Mouse (Mus musculus) liver (tissue): ENCODE results near the gene Tex52.
"Not testable (repeated sequence)": the region's sequence is repeated elsewhere in the genome, so short reads cannot be mapped to it uniquely, and the experiment has no call there.

Experiments
- DNase-seq: peaks from one replicate; pipeline ENCODE4 v3.0.0-alpha.2; 2020; ENCODE audit warnings: mixed read lengths

The Tex52 gene

DNA sequence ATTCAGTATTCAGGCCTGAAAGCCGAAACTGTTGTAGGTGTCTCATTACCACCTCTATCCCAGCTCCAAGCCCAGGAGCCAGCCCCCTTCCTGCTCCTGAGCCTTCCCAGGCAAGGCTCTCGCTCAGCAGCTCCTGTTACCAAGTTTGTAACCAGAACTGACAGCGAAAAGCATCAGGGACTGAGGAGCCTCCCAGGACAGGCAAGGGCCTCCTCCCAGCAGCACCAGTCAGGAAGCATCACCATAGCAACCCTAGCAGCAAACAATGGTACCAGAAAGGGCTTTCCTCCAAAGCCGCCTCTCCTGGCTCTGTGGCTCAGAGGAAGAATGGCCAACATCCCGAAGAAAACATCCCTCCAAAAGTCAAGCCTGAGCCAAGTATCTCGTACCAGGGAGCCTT is at the start of gene Tex52, which contains the start of gene Gm44596:
Gene Tex52, plus strand, starts transcription at position 265 of the 400 bp plus-strand sequence.
Gene Gm44596, plus strand, starts transcription at position 312 of the 400 bp plus-strand sequence.
- DNase-seq = no peak

DNA sequence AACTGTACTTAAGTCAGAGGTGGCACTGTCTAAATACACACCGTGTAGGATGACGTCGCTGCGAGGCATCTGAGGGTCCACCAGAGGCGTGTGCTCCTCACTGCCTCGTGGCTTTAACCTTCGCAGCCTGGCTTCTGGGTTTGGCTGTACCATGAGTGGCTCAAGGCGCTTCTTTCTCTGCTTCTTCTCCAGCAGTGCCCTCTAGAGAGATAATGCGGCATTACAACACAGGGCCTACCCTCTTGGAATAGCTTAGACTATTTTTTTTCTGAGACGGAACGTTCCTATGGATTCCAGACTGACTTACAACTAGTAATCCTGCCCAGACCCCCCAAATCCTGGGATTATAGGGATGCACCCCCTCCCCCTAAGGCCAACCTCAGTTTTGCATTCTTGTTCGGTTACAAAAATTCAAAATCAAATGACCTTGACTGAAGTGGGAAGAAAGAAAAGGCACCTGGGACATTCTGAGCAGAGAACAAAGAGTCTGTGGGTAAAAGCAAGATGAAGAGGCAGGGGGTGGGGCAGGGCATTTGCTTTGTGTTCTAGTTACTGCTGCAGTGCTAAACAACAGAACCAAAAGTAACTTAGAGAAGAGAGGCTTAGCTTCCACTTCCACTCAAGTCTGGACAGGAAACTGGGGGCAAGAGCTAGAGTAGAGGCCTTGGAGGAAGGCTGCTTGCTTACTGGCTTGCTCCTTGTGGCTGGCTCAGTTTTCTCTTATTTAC is 40.7 kb upstream of the Tex52 start:
- DNase-seq = peak; percentile 64

DNA sequence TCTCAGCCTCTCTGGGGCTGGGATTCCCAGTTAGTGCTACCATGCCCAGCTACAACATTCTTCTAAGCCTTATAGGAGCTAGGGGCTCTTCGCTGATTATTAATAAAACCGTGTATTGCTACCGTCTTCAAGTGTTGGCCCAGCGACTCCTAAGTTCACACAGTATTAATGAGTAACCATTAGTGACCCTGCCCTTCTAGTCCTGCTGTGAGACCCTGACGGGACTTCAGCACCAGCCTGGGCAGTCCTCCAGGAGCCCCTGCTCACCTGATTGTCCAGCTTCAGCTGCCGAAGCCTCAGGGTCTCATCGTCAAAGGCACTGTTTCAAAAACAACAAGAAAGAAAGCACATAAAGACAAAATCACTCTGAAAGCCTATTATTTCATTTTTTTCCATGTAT is 37.8 kb upstream of the Tex52 start:
- no peak for DNase-seq

DNA sequence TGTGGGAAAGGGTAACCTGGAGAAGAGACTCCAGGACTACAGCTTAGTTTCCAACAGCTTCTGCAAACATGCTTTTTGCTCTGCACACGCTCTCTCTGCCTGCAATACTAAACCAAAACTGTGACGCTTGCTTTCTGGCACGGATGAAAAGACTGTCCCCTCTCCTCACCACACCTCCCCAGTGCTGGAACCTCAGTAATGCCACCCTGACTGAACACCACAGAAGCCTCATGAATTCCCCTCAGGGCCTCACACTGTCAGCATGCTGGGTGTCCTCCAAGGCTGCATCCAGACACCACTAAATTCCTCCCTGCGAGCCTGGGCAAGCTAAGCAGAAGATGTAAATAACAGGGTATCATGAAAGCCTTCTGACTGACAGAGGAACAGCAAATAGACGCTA is 36.4 kb upstream of the Tex52 start:
- no peak for DNase-seq

DNA sequence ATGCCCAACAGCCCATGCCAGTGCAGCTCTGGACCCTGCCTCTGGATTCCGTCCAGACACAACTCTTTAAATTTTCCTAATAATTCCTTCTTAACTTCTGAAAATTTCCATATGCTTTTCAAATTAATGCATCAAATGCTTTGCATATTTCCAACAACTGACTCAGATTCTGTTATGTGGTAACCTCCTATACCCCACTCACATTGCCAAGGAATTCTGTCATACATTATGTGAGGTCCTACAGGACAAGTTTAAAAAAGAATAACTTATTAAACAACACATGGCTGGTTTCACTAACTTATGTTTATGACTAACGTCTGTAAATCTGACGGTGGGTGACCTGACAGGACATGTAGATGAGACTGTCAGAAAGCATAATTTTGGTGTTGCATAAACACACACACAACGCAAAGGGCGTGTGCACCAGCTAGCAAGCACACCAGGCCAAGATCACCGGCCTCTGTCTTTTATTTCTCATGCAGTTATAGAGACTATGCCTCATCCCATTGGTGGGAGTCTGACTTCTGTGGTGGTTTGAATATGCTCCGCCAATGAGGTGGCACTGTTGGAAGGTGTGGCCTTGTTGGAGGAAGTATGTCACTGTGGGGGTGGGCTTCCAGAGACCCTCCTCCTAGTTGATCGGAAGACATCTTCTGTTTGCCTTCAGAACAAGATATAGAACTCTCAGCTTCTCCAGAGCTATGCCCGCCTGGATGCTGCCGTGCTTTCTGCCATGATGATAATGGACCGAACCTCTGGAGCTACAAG is 33.1 kb upstream of the Tex52 start:
- no peak for DNase-seq

DNA sequence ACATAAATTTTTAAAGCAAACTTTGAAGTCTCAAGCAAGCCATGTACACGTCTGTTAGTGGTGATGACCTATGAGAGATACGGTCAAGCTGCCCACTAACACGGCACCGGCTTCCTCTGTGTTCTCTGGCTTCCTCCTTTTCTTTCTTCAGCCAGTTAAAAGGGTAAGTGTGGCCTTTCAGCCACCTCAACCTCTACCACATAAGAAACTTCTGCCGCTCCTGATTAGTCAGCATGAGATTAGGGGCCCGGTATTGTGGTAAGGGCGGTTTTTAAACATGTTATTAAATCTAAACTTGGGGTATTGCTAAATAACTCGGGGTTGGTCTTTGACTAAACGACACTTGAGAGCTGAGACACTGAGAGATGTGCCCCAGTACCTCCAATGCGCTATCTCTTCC is 29.6 kb upstream of the Tex52 start:
- DNase-seq = no peak

DNA sequence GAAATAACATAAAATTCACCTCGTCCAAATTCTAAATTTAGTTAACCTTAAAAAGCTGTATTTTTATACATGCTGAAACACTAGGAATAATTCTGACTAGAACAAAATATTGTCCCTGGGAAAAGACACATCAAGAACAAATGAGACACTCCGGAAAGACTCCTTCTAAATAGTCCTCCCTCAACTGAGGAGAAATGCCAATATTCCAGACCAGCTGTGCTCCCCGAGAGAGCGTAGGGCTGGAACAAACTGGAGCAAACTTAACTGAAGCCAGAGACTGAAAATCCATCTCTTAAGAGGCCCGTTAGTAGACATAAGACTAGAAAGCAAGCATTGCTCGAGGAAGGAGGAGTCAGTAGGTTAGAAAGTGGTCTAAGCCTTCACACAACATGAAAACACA is 28.5 kb upstream of the Tex52 start:
- no peak for DNase-seq

DNA sequence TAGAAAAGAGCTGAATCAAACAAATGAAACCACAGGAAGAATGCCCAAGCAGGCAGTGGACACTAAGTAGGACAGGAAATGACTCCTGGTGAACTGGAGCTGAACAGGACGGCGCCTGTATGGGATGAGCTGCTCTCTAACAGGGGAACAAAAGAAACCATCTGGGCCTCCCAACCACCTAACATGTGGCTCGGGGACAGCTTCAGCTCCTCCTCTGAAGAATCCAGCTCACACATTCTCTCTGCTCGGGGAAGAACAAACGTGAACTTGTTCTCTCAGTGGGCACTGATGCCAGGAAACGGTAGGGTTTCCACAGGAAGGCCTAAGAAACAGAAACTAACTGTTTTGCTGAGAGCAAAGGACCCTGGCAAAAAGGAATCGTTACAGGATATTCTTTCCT is 25.5 kb upstream of the Tex52 start:
- DNase-seq = no peak

DNA sequence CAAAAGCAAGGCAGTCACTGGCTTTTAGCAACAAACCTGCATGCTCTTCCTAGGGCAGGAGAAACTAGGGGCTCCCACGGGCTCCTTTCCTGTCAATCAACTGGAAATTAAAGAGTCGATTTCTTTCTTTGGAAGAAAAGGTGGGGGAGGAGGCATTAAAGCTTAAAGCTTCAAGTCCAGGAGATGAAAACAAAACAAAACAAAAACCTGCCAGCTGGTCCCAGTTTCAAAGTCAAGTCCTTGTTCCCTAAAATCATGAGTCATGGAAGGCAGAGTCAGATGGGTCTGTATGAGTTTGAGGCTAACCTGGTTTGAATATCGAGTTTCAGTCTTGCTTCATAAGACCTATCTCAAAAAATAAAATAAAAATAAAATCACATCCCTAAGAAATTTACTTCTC is 21.1 kb upstream of the Tex52 start:
- no peak for DNase-seq

DNA sequence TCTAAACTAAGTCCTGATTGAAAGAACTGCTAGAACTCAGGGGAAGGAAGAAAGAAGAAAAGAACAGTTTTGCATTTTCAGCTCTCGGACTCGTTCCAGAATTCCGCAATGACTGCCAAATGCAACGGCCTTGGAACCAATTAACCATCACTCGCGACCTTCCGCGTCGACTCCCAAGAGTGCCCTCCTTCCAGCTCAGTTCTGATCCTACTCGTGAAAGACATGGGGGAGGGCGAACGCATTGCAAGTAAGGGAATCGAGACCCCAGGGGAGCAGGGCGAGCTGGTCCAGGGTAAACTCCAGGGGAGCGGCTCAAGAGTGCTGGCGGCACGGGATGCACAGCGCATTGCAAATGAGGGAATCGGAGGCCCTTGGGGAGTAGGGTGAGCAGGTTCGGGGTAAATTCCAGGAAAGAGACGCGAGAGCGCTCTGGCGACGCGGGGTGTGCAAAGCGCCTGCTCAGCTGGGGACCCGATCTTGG is 20.0 kb upstream of the Tex52 start:
- peak; percentile 24 for DNase-seq

DNA sequence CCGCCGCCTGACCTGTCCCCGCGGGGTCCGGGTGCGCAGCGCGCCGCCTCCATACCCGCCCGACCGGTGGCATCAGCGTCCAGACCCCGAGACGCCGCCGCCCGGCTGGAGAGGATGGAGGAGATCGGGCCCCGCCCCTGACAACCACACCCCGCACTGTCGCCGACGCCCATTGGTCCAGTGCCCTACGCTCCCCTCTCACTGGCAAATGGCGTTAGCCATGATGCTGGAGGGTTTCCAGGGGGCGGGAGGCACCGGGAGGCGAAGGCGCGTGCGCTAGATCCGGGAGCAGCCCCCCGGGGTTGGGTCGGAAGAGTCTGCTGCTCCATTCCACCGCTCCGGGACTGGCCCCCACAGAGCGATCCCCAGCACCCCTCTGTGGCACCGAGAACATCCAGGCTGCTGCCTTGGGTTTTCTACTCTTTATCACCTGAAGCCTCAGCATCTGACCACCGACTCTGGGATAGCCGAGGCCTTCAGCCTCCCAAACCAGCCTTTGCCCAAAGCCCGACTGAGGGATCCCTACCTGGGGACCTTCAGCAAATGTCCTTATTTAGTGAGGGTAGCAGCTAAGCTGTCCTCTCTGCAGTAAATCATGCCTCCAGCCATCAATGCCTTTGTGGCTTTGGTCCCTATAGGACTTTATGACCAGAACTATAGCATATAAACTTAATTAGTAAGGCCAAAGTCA is 19.4 kb upstream of the Tex52 start, which contains the start of gene Tulp3:
Gene Tulp3, minus strand, starts transcription at position 126 of the 691 bp plus-strand sequence.
- DNase-seq = peak; percentile 94

DNA sequence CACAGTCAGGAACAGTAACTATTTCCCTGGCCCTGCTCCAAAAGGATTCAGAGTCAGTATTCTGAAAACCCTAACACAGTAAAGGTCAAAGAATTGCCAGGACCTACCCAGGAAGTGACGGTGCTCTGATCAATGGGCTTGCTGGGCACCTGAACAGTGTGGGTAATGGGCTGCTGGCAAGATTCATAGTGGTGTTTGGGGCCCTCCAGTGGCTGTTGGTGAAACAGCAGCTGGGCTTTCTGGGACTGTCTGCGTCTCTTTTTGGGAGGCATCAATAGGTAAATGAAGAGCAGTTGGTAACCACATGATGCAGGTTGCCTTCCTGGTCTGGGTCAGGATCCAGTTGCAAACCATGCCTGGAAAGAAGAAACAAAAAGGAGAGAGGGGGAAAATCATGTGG is 16.3 kb upstream of the Tex52 start:
- peak; percentile 50 for DNase-seq

DNA sequence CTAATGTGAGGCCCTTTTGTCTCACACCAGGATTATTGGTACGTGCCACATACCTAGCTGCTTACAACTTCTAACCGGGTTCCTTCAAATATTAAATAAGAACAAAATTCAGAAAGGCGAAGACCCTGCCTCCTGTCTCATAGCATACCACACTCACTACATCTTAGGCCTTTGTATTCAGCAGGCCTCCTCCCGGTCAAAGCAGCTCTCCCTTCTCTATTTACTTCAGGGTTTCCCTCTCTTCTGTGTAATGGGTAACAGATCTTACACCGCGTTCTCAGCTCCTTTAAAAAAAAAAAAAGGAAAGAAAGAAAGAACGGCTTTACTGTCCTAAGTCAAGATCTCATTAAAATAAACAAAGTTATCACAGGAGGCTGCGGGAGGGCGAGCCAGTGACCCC is 13.4 kb upstream of the Tex52 start:
- DNase-seq = no peak

DNA sequence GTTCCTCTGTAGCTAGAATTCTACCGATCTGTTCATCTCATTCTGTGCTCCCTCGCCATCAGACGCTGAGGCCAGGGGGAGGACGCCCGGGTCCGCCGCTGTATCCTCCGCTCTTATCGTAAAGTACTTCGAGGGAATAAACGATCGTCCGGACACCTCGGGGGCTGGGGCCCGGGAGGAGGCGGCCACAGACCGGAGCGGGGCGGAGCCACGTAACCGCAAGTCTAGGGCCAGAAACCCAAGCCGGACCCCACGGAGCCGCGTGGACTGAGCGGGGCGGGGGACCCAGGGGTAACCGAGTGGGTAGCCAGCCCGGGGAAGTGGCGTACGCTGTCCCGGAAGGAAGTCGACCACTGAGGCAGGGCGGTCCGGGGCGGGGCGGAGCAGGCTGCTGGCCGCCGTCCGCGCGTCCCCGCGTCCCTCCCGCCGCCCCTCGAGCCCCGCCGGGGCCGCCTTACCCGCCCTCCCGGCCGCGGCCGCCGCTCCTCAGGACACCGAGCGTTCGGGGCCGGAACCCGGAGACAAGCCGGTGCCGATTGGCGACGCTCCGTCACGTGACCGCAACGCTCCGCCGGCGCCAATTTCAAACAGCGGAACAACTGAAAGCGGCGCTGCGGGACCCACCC is 12.8 kb upstream of the Tex52 start, which contains the start of the genes Rhno1 and Foxm1:
Gene Rhno1, minus strand, starts transcription at position 531 of the 626 bp plus-strand sequence.
Gene Foxm1, plus strand, starts transcription at position 587 of the 626 bp plus-strand sequence.
- DNase-seq = peak; percentile 92

DNA sequence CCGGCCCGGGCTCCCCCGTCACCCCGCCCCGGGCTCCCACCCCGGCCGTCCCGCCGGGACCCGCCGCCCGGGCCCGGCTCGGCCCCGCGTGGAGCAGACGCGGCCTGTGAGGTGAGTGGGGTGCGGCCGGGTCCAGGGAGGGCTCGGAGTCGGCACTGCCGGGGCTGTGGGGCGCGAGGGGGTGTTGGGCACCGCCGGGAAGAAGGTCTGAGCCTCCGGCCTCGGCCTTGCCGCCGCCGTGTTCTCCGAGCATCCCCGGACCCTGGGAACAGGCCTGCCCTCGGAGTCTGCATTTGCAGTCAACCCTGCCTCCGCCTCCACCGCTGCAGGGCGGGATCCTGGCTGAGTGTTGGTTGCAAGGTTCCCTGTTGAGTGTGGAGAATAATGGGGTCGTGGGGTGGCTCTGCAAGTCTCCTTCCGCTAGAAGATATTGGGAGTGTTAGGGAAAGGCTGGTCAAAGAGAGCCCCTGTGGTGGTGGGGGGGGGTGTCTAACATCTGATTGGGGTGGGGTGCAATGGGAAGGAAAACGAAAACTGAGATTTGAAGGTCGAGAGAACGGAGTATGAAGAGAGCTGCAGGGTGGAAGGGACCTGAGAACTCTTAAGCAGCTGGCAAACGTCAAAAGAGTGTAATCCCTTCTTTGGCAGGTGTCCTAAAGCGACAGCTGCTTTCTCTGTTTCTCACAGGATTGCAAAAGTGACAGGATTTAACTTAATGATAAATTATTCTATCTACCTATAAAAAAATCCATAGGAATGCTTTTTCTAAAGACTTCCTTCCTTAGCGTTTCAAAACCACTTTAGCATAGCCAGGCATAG is 12.0 kb upstream of the Tex52 start:
- DNase-seq = peak; percentile 61

DNA sequence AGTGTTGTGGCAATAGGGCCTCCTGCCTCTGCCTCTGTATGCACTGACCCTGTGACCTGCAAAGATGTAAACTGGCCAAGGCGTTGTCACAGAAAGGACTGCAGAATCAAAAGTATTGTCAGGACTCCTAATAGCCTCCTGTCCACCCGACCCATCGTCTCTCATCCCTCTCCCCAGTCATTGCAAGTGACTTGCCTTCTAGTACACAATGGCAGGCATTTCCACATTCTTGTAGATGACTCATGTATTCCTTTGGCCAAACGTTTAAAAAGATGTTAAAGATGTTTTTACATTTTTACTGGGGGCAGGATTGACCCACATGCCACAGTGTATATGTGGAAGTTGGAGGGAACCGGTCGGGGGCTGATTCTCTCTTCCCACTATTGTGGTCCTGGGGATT is 10.5 kb upstream of the Tex52 start:
- no peak for DNase-seq

DNA sequence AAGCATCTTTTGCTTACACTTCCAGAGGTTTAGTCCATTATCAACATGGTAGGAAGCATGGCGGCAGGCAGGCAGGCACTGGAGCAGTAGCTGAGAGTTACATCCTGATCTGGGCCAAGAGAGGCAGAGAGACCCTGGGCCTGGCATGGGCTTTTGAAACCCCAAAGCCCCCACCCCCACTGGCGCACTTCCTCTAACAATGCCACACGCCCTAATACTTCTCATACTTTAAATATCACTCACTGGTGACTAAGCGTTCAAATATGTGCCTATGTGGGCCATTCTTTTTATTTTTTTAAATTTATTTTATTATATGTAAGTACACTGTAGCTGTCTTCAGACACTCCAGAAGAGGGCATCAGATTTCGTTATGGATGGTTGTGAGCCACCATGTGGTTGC is 8.8 kb upstream of the Tex52 start:
- no peak for DNase-seq

DNA sequence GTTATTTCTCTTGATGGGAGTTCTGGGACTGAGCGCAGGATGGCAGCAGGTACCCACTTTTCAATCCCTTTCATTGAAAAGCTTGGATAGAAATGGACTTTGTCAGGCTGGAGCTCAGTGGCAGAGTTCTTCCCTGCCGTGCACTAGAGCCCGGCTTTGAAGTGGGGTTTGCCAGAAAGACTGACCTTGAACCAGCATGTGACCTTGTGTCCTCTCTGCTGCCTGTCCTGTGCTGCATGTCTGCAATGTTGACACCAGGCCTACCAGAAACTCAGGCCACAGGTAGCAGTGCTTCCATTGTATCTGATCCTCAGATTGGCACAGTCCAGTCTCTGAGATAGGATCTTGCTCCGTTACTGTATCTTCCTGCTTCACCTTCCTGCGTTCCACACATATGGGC is 5.2 kb upstream of the Tex52 start:
- DNase-seq = peak; percentile 20

DNA sequence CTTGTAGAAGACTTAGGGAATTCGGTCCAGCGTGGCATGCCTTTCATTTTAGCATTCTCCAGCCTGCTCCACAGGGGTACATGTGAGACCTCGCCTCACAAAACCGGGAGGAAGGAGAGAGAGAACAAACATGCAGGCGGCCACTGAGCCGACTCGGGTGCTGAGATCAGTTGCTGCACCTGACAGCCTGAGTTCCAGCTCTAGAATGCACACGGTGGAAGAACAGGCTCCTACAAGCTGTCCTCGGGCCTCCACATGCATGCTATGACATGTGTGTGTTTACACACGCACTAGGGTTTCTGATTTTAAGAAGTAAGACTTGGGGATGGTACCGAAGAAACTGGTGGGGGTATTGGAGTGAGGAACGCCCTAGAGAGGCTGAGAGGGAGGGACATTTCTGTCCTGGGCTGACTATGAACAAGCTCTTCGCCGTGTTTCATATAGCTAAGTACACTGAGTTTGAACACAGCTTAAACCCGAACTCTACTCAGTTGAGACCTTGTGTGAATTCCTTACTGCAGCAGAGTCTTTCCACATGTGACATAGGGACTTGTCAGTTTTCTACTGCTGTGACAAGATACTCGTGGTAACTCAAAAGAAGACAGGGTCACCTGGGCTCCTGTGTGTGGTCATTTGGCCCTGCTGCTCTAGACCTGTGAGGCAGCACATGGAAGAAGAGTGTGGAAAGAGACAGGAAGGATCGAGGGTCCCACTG is 1.3 kb downstream of the Tex52 start:
- no peak for DNase-seq

DNA sequence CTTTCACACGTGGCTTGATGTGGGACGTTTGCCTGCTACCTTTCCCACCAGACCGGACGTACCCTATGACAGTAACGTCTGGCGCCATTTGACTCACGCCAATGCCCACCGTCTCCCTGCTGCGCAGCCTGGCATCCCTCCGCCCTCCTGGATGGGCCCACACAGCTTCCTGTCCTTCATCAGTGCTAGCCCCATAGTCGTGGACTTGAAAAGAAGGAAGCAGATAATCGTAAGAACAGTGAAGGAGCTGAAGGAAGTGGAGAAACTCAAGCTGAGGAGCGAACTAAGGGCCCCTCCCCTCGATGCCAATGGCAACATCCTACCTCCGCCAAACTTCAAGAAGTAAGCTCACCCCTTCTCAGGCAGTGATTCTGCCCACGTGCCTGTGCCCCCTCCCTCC is 4.4 kb downstream of the Tex52 start:
- no peak for DNase-seq

DNA sequence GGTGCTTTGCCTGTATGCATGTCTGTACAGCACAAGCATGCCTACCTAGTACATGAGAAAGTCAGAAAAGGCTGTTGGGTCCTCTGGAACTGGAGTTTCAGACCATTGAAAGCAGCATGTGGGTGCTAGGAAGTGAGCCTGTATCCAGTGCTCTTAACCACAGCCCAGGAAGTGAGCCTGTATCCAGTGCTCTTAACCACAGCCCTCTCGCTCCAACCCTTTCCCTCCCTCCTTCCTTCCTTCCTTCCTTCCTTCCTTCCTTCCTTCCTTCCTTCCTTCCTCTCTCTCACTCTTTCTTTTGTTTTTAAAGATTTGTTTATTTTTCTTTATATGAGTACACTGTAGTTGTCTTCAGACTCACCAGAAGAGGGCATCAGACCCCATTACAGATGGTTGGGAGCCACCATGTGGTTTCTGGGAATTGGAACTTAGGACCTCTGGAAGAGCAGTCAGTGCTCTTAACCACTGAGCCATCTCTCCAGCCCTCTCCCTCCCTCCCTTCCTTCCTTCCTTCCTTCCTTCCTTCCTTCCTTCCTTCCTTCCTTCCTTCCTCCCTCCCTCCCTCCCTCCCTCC is 5.4 kb downstream of the Tex52 start:
- DNase-seq = not testable (repeated sequence)
